Mouse (Mus musculus) cortical plate, adult 2 months (tissue): ENCODE results near the gene AC124108.1.

Experiments used
- CTCF ChIP-seq: fragments of 200-500 bp; IDR thresholded peaks from 2 replicates; pipeline ENCODE4 v1.5.1; 2011; ENCODE audit warnings: mild to moderate bottlenecking, control low read depth, low read length; ENCODE audit not compliant: insufficient read depth; ENCODE audit errors: extremely low read depth
- POLR2A ChIP-seq: fragments of 200-500 bp; IDR thresholded peaks from 2 replicates; pipeline ENCODE4 v1.6.1; 2011; ENCODE audit warnings: mild to moderate bottlenecking, low read length, control low read depth; ENCODE audit not compliant: insufficient read depth; ENCODE audit errors: extremely low read depth

- TF ChIP-seq POLR2A (no peak), CTCF (no peak)
Measured at GRCm38 (mm10) chr1:132190621-132191092, 600 bp upstream of the AC124108.1 start.
